Mouse (Mus musculus) small intestine, adult 2 months (tissue): ENCODE data around the gene Tiam2. TPM values are rescaled to one million over a fixed set of nuclear protein-coding genes. Genes with fewer than 3 reads are reported as not detected.

Experiments
- H3K27ac ChIP-seq: fragments of 200-500 bp; 2 replicates; pipeline ENCODE4 v1.5.1; 2012; ENCODE audit warnings: low read depth, low read length, control low read depth, inconsistent platforms; ENCODE audit not compliant: insufficient read depth
- H3K27me3 ChIP-seq: fragments of 200-500 bp; 2 replicates; pipeline ENCODE4 v1.6.1; 2012; ENCODE audit warnings: mild to moderate bottlenecking, moderate library complexity, low read length, inconsistent platforms; ENCODE audit not compliant: control insufficient read depth, insufficient read depth
- H3K36me3 ChIP-seq: fragments of 200-500 bp; 2 replicates; pipeline ENCODE4 v1.6.1; 2012; ENCODE audit warnings: mild to moderate bottlenecking, low read length, control low read depth, inconsistent platforms; ENCODE audit not compliant: control insufficient read depth, insufficient read depth
- H3K4me1 ChIP-seq: fragments of 200-500 bp; 2 replicates; pipeline ENCODE4 v1.6.1; 2012; ENCODE audit warnings: low read length, inconsistent platforms, mixed read lengths; ENCODE audit not compliant: control insufficient read depth, insufficient read depth, insufficient read length
- H3K4me3 ChIP-seq: fragments of 200-500 bp; 2 replicates; pipeline ENCODE4 v1.5.1; 2012; ENCODE audit warnings: low read depth, mild to moderate bottlenecking, control low read depth, inconsistent platforms, low read length, moderate library complexity
- CTCF ChIP-seq: fragments of 200-500 bp; IDR thresholded peaks from 2 replicates; pipeline ENCODE4 v1.5.1; 2012; ENCODE audit warnings: low read depth, mild to moderate bottlenecking, control low read depth, inconsistent platforms, low read length, moderate library complexity, mixed read lengths; ENCODE audit not compliant: insufficient replicate concordance, insufficient read length; ENCODE audit errors: extremely low read depth
- POLR2A ChIP-seq: fragments of 200-500 bp; IDR thresholded peaks from 2 replicates; pipeline ENCODE4 v1.6.1; 2012; ENCODE audit warnings: low read depth, mild to moderate bottlenecking, control low read depth, inconsistent platforms, low read length, moderate library complexity
- WGBS: fragments of 180-500 bp; shearing (Covaris S2); methylation state at CpG from one replicate; pipeline ENCODE4 v1.1.7; 2018; 5-methylcytosine and 5-hydroxymethylcytosine counted together
- polyA plus RNA-seq: library from polyadenylated mRNA; depleted of rRNA; stranded (reverse); fragments of >200 nt; gene quantifications from 2 replicates; pipeline ENCODE4 v1.2.3, GENCODE M21; 2012

Tiam2 gene
- polyA plus RNA-seq, 1 experiment = 2.7 TPM

GRCm38 (mm10) chr17:3500936-3501335, 174.6 kb downstream of the Tiam2 start:
- 74% methylated on average over 4 of the region's 4 CpGs for WGBS
- Histone ChIP-seq H3K27me3 (no peaks in the 10 kb centered on the region), H3K36me3 (peaks cover 4% of the 10 kb centered on the region), H3K4me1 (peaks cover 3% of the 10 kb centered on the region; the same call in 1 of the 2 replicates), H3K4me3 (no peak overlapping the region), H3K27ac (no peak overlapping the region)
- no peak for TF ChIP-seq CTCF

GRCm38 (mm10) chr17:3505711-3506110, 179.3 kb downstream of the Tiam2 start:
- no peak for TF ChIP-seq POLR2A
- TF ChIP-seq CTCF = no peak
- peaks cover 4% of the 10 kb centered on the region for H3K36me3 ChIP-seq
- no peaks in the 10 kb centered on the region for H3K27me3 ChIP-seq
- 84% methylated on average over 1 of the region's 1 CpGs for WGBS
- H3K4me1 ChIP-seq = no peaks in the 10 kb centered on the region
- no peak overlapping the region for H3K4me3 ChIP-seq
- no peak overlapping the region for H3K27ac ChIP-seq

DNA sequence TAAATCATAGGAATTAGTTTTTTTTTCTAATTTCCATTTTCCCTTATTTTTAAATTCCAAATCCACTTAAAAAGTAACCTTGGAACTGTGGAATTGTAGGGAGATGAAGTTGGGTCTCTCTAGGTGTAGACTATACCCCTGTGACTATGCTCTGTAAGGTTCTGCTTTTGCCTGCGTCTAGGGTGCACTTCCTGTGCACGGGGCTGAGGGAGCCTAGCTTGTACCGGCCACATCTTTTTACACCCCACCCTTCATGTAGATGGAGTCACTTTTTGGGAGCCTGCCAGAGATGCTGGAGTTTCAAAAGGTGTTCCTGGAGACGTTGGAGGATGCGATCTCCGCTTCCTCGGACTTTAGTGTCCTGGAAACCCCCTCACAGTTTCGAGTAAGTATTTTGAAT, 180.1 kb downstream of the Tiam2 start:
- Histone ChIP-seq H3K4me3 (no peak overlapping the region), H3K27ac (no peak overlapping the region), H3K4me1 (no peaks in the 10 kb centered on the region), H3K36me3 (peaks cover 4% of the 10 kb centered on the region), H3K27me3 (no peaks in the 10 kb centered on the region)
- TF ChIP-seq POLR2A = no peak
- no peak for TF ChIP-seq CTCF
- 74% methylated on average over 8 of the region's 8 CpGs for WGBS

DNA sequence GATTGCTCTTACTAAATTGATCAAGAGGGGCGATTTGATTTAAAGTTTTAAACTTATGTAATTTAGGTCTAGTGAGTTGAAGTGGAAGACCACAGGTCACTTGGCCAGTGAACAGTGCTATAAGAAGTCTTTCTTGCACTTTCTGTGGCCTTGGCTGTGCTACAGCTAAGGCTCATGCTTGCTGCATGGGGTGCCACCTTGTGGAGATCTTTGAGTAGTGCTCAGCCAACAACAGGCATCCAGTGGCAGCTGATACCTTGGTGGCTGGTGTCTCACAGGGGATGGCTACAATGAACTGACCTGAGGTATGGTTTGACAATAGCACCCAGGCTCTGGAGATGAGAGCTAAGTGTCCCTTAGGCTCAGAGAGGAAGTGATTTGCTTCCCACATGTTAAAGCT, 183.5 kb downstream of the Tiam2 start:
- H3K36me3 ChIP-seq = peaks cover 5% of the 10 kb centered on the region
- H3K27ac ChIP-seq = no peak overlapping the region
- H3K4me3 ChIP-seq = no peak overlapping the region
- H3K4me1 ChIP-seq = no peaks in the 10 kb centered on the region
- WGBS = 28% methylated on average over 1 of the region's 1 CpGs
- no peaks in the 10 kb centered on the region for H3K27me3 ChIP-seq
- TF ChIP-seq POLR2A = no peak
- peak; percentile 79; the same call in 1 of the 2 replicates for TF ChIP-seq CTCF

GRCm38 (mm10) chr17:3514316-3514715, 187.9 kb downstream of the Tiam2 start:
- Histone ChIP-seq H3K4me3 (no peak overlapping the region), H3K27ac (no peak overlapping the region), H3K4me1 (no peaks in the 10 kb centered on the region), H3K36me3 (peaks cover 19% of the 10 kb centered on the region), H3K27me3 (no peaks in the 10 kb centered on the region)
- TF ChIP-seq CTCF = no peak
- TF ChIP-seq POLR2A = no peak
- WGBS = 77% methylated on average over 5 of the region's 5 CpGs

DNA sequence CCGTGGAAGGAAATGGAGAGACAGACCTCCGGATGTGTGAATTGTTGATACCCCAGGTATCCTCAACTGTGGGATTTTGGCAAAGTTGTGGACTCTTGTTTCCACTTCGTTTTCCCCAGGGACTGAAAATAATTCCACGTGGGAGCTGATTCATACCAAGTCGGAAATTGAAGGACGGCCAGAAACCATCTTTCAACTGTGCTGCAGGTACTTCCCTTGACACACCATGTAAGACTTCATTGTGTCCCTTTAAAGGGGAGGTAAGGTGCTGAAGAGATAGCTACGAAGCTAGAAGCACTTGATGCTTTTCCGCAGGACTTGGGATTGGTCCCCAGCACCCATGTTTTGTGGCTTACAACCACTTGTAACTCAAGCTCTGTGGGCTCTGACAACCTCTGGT, 189.5 kb downstream of the Tiam2 start:
- Histone ChIP-seq H3K36me3 (peaks cover 22% of the 10 kb centered on the region), H3K4me3 (no peak overlapping the region), H3K27me3 (no peaks in the 10 kb centered on the region), H3K27ac (no peak overlapping the region), H3K4me1 (no peaks in the 10 kb centered on the region)
- 93% methylated on average over 8 of the region's 8 CpGs for WGBS
- TF ChIP-seq POLR2A (no peak), CTCF (no peak)

GRCm38 (mm10) chr17:3516406-3516805, 190.0 kb downstream of the Tiam2 start:
- TF ChIP-seq POLR2A = no peak
- TF ChIP-seq CTCF = no peak
- Histone ChIP-seq H3K4me1 (no peaks in the 10 kb centered on the region), H3K4me3 (no peak overlapping the region), H3K27me3 (no peaks in the 10 kb centered on the region), H3K36me3 (peaks cover 22% of the 10 kb centered on the region), H3K27ac (no peak overlapping the region)
- 87% methylated on average over 9 of the region's 9 CpGs for WGBS

GRCm38 (mm10) chr17:3520344-3520743, 194.0 kb downstream of the Tiam2 start:
- Histone ChIP-seq H3K4me1 (no peaks in the 10 kb centered on the region), H3K27ac (no peak overlapping the region), H3K4me3 (no peak overlapping the region), H3K27me3 (no peaks in the 10 kb centered on the region), H3K36me3 (peaks cover 17% of the 10 kb centered on the region)
- 50% methylated on average over 5 of the region's 5 CpGs for WGBS
- no peak for TF ChIP-seq CTCF
- TF ChIP-seq POLR2A = no peak
